21 mouse cellular contexts compared by ENCODE assay signal in genomic region chr10:38573146-38573545, GRCm38 (mm10).
DNase-seq lines count a peak whose midpoint lies in the region; ATAC-seq and TF ChIP-seq lines count a peak whose summit lies in the region.
"Had no signal": no experiment of that assay in that cellular context is flagged by ENCODE, and none has a peak within 500 bp of the region (broad histone marks: within the 10 kb centered on the region; RNA-seq: fewer than 3 reads in every experiment).

No protein-coding gene starts in this region.

- TF ChIP-seq CTCF in olfactory bulb, adult 2 months (IDR thresholded peaks at IDR 0.05; ENCODE audit: insufficient read depth, low read depth, low read length), result no peak

- no peak overlapping the region for H3K4me2 ChIP-seq in embryonic facial prominence, embryonic 15.5 days (replicated peaks)
- H3K4me2 ChIP-seq in hindbrain, embryonic 16.5 days (ENCODE audit: low read length), result no peak overlapping the region
- H3K4me2 ChIP-seq in hindbrain, embryonic 13.5 days, result no peak overlapping the region
- H3K4me2 ChIP-seq: limb, embryonic 15.5 days; midbrain, embryonic 12.5 days; neural tube, embryonic 12.5 days had no signal

- H3K36me3 ChIP-seq in embryonic facial prominence, embryonic 15.5 days, result no peaks in the 10 kb centered on the region
- no peaks in the 10 kb centered on the region for H3K36me3 ChIP-seq in embryonic facial prominence, embryonic 10.5 days (replicated peaks)
- no peaks in the 10 kb centered on the region for H3K36me3 ChIP-seq in hindbrain, embryonic 16.5 days (ENCODE audit: control insufficient read depth, insufficient read depth, low read length)
- H3K36me3 ChIP-seq in hindbrain, embryonic 13.5 days, result no peaks in the 10 kb centered on the region
- H3K36me3 ChIP-seq: limb, embryonic 15.5 days; midbrain, embryonic 12.5 days; neural tube, embryonic 12.5 days had no signal

- H3K4me1 ChIP-seq in embryonic facial prominence, embryonic 15.5 days, result peaks cover 4% of the 10 kb centered on the region; the same call in 1 of the 2 replicates
- no peaks in the 10 kb centered on the region for H3K4me1 ChIP-seq in embryonic facial prominence, embryonic 10.5 days
- H3K4me1 ChIP-seq in hindbrain, embryonic 16.5 days (ENCODE audit: control insufficient read depth, insufficient read depth, low read depth, low read length), result no peaks in the 10 kb centered on the region
- no peaks in the 10 kb centered on the region for H3K4me1 ChIP-seq in hindbrain, embryonic 13.5 days (replicated peaks)
- H3K4me1 ChIP-seq in olfactory bulb, adult 2 months (ENCODE audit: control insufficient read depth, insufficient read depth, low read length), result no peaks in the 10 kb centered on the region
- H3K4me1 ChIP-seq: limb, embryonic 15.5 days; midbrain, embryonic 12.5 days; neural tube, embryonic 12.5 days had no signal

- peak overlapping the region; percentile 31; the same call in 1 of the 2 replicates for H3K27ac ChIP-seq in embryonic facial prominence, embryonic 15.5 days (replicated peaks)
- H3K27ac ChIP-seq in embryonic facial prominence, embryonic 10.5 days (replicated peaks), result no peak overlapping the region
- no peak overlapping the region for H3K27ac ChIP-seq in hindbrain, embryonic 16.5 days (ENCODE audit: low read depth, low read length)
- no peak overlapping the region for H3K27ac ChIP-seq in hindbrain, embryonic 13.5 days
- peak overlapping the region; percentile 29 for H3K27ac ChIP-seq in olfactory bulb, adult 2 months (ENCODE audit: insufficient read depth, low read depth, low read length)
- H3K27ac ChIP-seq: limb, embryonic 15.5 days; midbrain, embryonic 12.5 days; neural tube, embryonic 12.5 days had no signal

- WGBS in embryonic facial prominence, embryonic 15.5 days, result 57% methylated on average over 2 of the region's 2 CpGs
- 71% methylated on average over 2 of the region's 2 CpGs for WGBS in embryonic facial prominence, embryonic 10.5 days
- 68% methylated on average over 2 of the region's 2 CpGs for whole genome bisulfite sequencing in hindbrain, embryonic 16.5 days
- WGBS in hindbrain, embryonic 13.5 days, result 68% methylated on average over 2 of the region's 2 CpGs
- 33% methylated on average over 2 of the region's 2 CpGs for WGBS in olfactory bulb, adult 2 months

- H3K4me3 ChIP-seq in embryonic facial prominence, embryonic 15.5 days (replicated peaks), result no peak overlapping the region
- H3K4me3 ChIP-seq in embryonic facial prominence, embryonic 10.5 days, result no peak overlapping the region
- H3K4me3 ChIP-seq in hindbrain, embryonic 16.5 days (ENCODE audit: low read length), result no peak overlapping the region
- H3K4me3 ChIP-seq in hindbrain, embryonic 13.5 days, result no peak overlapping the region
- H3K4me3 ChIP-seq in olfactory bulb, adult 2 months (ENCODE audit: insufficient read depth, low read depth, low read length), result no peak overlapping the region
- H3K4me3 ChIP-seq: erythroblast, embryonic 14.5 days; limb, embryonic 15.5 days; midbrain, embryonic 12.5 days; neural tube, embryonic 12.5 days had no signal

- no peak for DNase-seq in embryonic facial prominence, embryonic 10.5 days (ENCODE audit: low spot score)
- peak; percentile 2 for DNase-seq in retina, postnatal 1 day
- DNase-seq in retina, embryonic 14.5 days (ENCODE audit: low spot score), result no peak
- DNase-seq in heart, adult 8-10 months (ENCODE audit: low spot score), result no peak
- DNase-seq: adrenal gland, postnatal 10 days; cerebellum, adult 9-10 months; gastrocnemius, postnatal 14 days; heart, postnatal 14 days; kidney, postnatal 14 days; liver, postnatal 0 days; lung, postnatal 36 days; thymus, postnatal 36 days had no signal

- H3K9me3 ChIP-seq in embryonic facial prominence, embryonic 15.5 days (replicated peaks), result no peaks in the 10 kb centered on the region
- H3K9me3 ChIP-seq in embryonic facial prominence, embryonic 10.5 days, result no peaks in the 10 kb centered on the region
- no peaks in the 10 kb centered on the region for H3K9me3 ChIP-seq in hindbrain, embryonic 16.5 days (ENCODE audit: control insufficient read depth, low read length)
- no peaks in the 10 kb centered on the region for H3K9me3 ChIP-seq in hindbrain, embryonic 13.5 days
- H3K9me3 ChIP-seq: limb, embryonic 15.5 days; midbrain, embryonic 12.5 days; neural tube, embryonic 12.5 days had no signal

- ATAC-seq in embryonic facial prominence, embryonic 15.5 days (ENCODE audit: insufficient number of reproducible peaks, low FRiP score, low TSS enrichment, low read depth), result no peak
- ATAC-seq in hindbrain, embryonic 16.5 days, result peak; percentile 79
- ATAC-seq in hindbrain, embryonic 13.5 days (ENCODE audit: low FRiP score), result no peak; the same call in 1 of the 2 replicates
- ATAC-seq: intestine, embryonic 16.5 days; liver, postnatal 0 days had no signal

- no peak overlapping the region for H3K9ac ChIP-seq in embryonic facial prominence, embryonic 15.5 days
- no peak overlapping the region for H3K9ac ChIP-seq in hindbrain, embryonic 16.5 days (ENCODE audit: low read depth, low read length)
- H3K9ac ChIP-seq in hindbrain, embryonic 13.5 days, result no peak overlapping the region
- H3K9ac ChIP-seq: limb, embryonic 15.5 days; liver, postnatal 0 days; midbrain, embryonic 12.5 days; neural tube, embryonic 12.5 days had no signal

- no peaks in the 10 kb centered on the region for H3K27me3 ChIP-seq in embryonic facial prominence, embryonic 15.5 days
- H3K27me3 ChIP-seq in embryonic facial prominence, embryonic 10.5 days (replicated peaks; ENCODE audit: low read depth, poor library complexity, severe bottlenecking), result no peaks in the 10 kb centered on the region
- H3K27me3 ChIP-seq in hindbrain, embryonic 16.5 days (replicated peaks; ENCODE audit: control insufficient read depth, insufficient read depth, low read length), result no peaks in the 10 kb centered on the region
- no peaks in the 10 kb centered on the region for H3K27me3 ChIP-seq in hindbrain, embryonic 13.5 days
- H3K27me3 ChIP-seq: limb, embryonic 15.5 days; midbrain, embryonic 12.5 days; neural tube, embryonic 12.5 days had no signal

- TF ChIP-seq POLR2A in olfactory bulb, adult 2 months (IDR thresholded peaks at IDR 0.05; ENCODE audit: insufficient read depth, low read depth, low read length), result no peak

Comparison
In these comparisons a context has a peak if more than half of its experiments do, and no peak if none do; other contexts are left out.
1. H3K27ac ChIP-seq: peak in embryonic facial prominence, embryonic 15.5 days (single experiment) and olfactory bulb, adult 2 months (single experiment); none in embryonic facial prominence, embryonic 10.5 days (single experiment), hindbrain, embryonic 16.5 days (single experiment) and hindbrain, embryonic 13.5 days (single experiment).